Mouse (Mus musculus) limb, embryonic 11.5 days (tissue): ENCODE results near the gene Kdm7a. TPM values are rescaled to one million over a fixed set of nuclear protein-coding genes. Genes with fewer than 3 reads are reported as not detected.

Experiments used
- ATAC-seq: fragments of 200-750 bp; cut with Nextera tagmentation; 2 replicates; pipeline ENCODE4 v1.8.0; 2017; ENCODE audit warnings: low read depth; ENCODE audit not compliant: insufficient number of reproducible peaks, low FRiP score, low TSS enrichment
- DNase-seq: peaks from one replicate; pipeline ENCODE4 v3.0.0-alpha.2; 2015; ENCODE audit warnings: low spot score
- H3K27ac ChIP-seq: fragments of 300-500 bp; sonication (generic); replicated peaks from 2 replicates; pipeline ENCODE4 v1.5.1; 2014; ENCODE audit warnings: low read depth, mild to moderate bottlenecking, low read length
- H3K27me3 ChIP-seq: fragments of 300-500 bp; sonication (generic); 2 replicates; pipeline ENCODE4 v1.6.1; 2014; ENCODE audit warnings: mild to moderate bottlenecking, low read length, mixed read lengths; ENCODE audit not compliant: control insufficient read depth, insufficient read depth
- H3K36me3 ChIP-seq: fragments of 300-500 bp; sonication (generic); 2 replicates; pipeline ENCODE4 v1.6.1; 2014; ENCODE audit warnings: mild to moderate bottlenecking, low read length, moderate library complexity, mixed read lengths; ENCODE audit not compliant: control insufficient read depth, insufficient read depth
- H3K4me1 ChIP-seq: fragments of 300-500 bp; sonication (generic); 2 replicates; pipeline ENCODE4 v1.6.1; 2014; ENCODE audit warnings: low read length, mixed read lengths; ENCODE audit not compliant: control insufficient read depth, insufficient read depth
- H3K4me2 ChIP-seq: fragments of 300-500 bp; sonication (generic); 2 replicates; pipeline ENCODE4 v1.6.1; 2014; ENCODE audit warnings: low read depth, mild to moderate bottlenecking, moderate library complexity; ENCODE audit not compliant: severe bottlenecking
- H3K4me3 ChIP-seq: fragments of 300-500 bp; sonication (generic); 2 replicates; pipeline ENCODE4 v1.5.1; 2014; ENCODE audit warnings: low read depth, low read length
- H3K9ac ChIP-seq: fragments of 300-500 bp; sonication (generic); 2 replicates; pipeline ENCODE4 v1.6.1; 2014; ENCODE audit warnings: mild to moderate bottlenecking, low read length
- H3K9me3 ChIP-seq: fragments of 300-500 bp; sonication (generic); 2 replicates; pipeline ENCODE4 v1.6.1; 2016; ENCODE audit warnings: low read length; ENCODE audit not compliant: control insufficient read depth
- WGBS: fragments of 180-500 bp; shearing (Covaris S2); extraction: QIAGEN DNeasy Blood & Tissue Kit; methylation state at CpG from one replicate; pipeline ENCODE4 v1.1.7; 2014; 5-methylcytosine and 5-hydroxymethylcytosine counted together
- polyA plus RNA-seq: library from polyadenylated mRNA; unstranded; fragments of >200 nt; fragmentation: Nextera tagmentation; extraction: Ambion mirVana; gene quantifications from 2 replicates; pipeline ENCODE4 v1.2.1, GENCODE M21; 2014

Gene Kdm7a
- polyA plus RNA-seq, 1 experiment from 2014 or later, result 10.7 TPM

DNA sequence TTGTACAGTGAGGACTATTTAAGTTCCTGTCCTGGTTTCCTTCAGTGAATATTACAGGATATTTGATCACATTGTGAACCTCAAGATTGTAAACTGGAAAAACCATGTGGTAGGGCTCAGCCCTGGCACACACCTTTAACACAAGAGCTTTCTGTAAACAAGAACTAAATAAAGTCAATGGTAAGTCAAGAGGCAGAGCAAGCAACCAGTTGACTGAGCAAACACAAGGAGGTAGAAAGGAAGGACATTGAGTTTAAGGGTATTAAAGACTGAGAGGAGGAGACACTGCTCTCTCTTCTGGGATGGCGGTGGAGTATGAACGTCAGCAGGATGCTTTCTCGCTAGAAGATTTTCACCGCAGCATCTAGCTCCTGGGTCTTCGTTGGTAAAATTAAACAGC, 13.6 kb downstream of the Kdm7a start:
- Histone ChIP-seq H3K4me2 (no peak overlapping the region), H3K27ac (no peak overlapping the region), H3K4me3 (no peak overlapping the region), H3K4me1 (no peaks in the 10 kb centered on the region), H3K36me3 (no peaks in the 10 kb centered on the region), H3K9me3 (no peaks in the 10 kb centered on the region), H3K9ac (no peak overlapping the region), H3K27me3 (no peaks in the 10 kb centered on the region)
- ATAC-seq, result no peak
- 92% methylated on average over 5 of the region's 5 CpGs for WGBS
- DNase-seq, result no peak

GRCm38 (mm10) chr6:39191518-39191917, 15.1 kb downstream of the Kdm7a start:
- Histone ChIP-seq H3K9me3 (no peaks in the 10 kb centered on the region), H3K4me1 (no peaks in the 10 kb centered on the region), H3K4me2 (no peak overlapping the region), H3K27me3 (no peaks in the 10 kb centered on the region), H3K27ac (no peak overlapping the region), H3K9ac (no peak overlapping the region), H3K36me3 (no peaks in the 10 kb centered on the region), H3K4me3 (no peak overlapping the region)
- DNase-seq (no peak), ATAC-seq (no peak)
- WGBS, result 89% methylated on average over 2 of the region's 2 CpGs

DNA sequence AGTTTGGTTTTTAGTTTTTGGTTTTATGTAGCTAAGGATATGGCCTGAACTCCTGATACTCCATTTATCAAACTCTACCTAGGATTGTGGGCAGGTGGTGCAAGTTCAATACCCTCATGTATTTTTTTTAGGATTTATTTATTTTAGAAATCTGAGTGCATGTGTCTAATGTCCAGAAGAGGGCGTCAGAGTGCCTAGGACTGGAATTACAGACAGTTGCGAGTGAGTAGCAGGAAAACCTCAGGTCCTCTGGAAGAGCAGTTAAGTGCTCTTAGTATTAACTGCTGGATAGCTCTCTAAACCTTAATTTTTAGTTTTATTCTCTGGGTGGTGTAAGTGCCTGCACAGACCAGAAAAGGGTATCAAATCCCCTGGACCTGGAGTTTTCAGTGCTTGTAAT, 19.4 kb downstream of the Kdm7a start:
- WGBS, result 38% methylated on average over 2 of the region's 2 CpGs

GRCm38 (mm10) chr6:39169089-39169488, 37.5 kb downstream of the Kdm7a start:
- no peak overlapping the region for H3K27ac ChIP-seq
- no peaks in the 10 kb centered on the region for H3K9me3 ChIP-seq
- WGBS, result 92% methylated on average over 1 of the region's 1 CpGs
- no peak overlapping the region for H3K4me3 ChIP-seq
- no peak for DNase-seq
- H3K27me3 ChIP-seq, result no peaks in the 10 kb centered on the region
- H3K4me1 ChIP-seq, result no peaks in the 10 kb centered on the region
- no peak for ATAC-seq
- 0 out of 2 replicates have a peak, but pooled peaks cover 2% of the 10 kb centered on the region for H3K36me3 ChIP-seq
- H3K9ac ChIP-seq, result no peak overlapping the region
- no peak overlapping the region for H3K4me2 ChIP-seq

More for the DNA sequence above, 19.4 kb downstream of the Kdm7a start:
- no peak overlapping the region for H3K9ac ChIP-seq
- H3K4me2 ChIP-seq, result no peak overlapping the region
- DNase-seq, result no peak
- H3K4me3 ChIP-seq, result no peak overlapping the region
- no peaks in the 10 kb centered on the region for H3K36me3 ChIP-seq
- H3K27me3 ChIP-seq, result no peaks in the 10 kb centered on the region
- no peaks in the 10 kb centered on the region; the same call in 1 of the 2 replicates for H3K9me3 ChIP-seq
- no peaks in the 10 kb centered on the region for H3K4me1 ChIP-seq
- no peak for ATAC-seq
- no peak overlapping the region for H3K27ac ChIP-seq

DNA sequence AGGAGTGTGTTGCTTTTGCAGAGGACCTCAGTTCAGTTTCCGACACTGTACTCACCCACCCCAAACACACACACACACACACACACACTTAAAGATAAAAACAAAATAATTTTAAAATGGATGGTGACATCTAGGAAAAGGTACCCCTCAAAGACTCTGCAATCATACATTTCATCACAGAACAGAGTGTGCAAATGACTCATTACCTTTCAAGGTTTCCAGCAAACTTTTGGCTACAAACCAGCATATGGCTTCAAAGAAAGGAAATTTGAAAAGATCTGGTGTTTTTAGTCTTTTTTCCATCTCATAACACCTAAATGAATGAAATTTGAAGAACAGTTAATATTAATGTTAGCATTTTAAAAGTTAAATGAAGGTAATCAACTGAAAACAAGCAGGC, 41.7 kb downstream of the Kdm7a start:
- Histone ChIP-seq H3K9me3 (no peaks in the 10 kb centered on the region), H3K36me3 (0 out of 2 replicates have a peak, but pooled peaks cover 2% of the 10 kb centered on the region)

GRCm38 (mm10) chr6:39161975-39162374, 44.6 kb downstream of the Kdm7a start:
- H3K27me3 ChIP-seq, result no peaks in the 10 kb centered on the region
- ATAC-seq, result no peak
- H3K4me1 ChIP-seq, result no peaks in the 10 kb centered on the region
- no peaks in the 10 kb centered on the region for H3K9me3 ChIP-seq
- H3K36me3 ChIP-seq, result no peaks in the 10 kb centered on the region
- DNase-seq, result no peak
- H3K27ac ChIP-seq, result no peak overlapping the region
- H3K4me2 ChIP-seq, result no peak overlapping the region
- no peak overlapping the region for H3K9ac ChIP-seq
- H3K4me3 ChIP-seq, result no peak overlapping the region
- WGBS, result 94% methylated on average over 6 of the region's 6 CpGs

More for the DNA sequence above, 41.7 kb downstream of the Kdm7a start:
- Histone ChIP-seq H3K4me3 (no peak overlapping the region), H3K4me1 (no peaks in the 10 kb centered on the region), H3K27ac (no peak overlapping the region), H3K9ac (no peak overlapping the region), H3K4me2 (no peak overlapping the region), H3K27me3 (no peaks in the 10 kb centered on the region)
- 100% methylated on average over 1 of the region's 1 CpGs for WGBS
- no peak for DNase-seq
- ATAC-seq, result no peak

- H3K27ac ChIP-seq, result no peak overlapping the region
- no peaks in the 10 kb centered on the region for H3K27me3 ChIP-seq
- ATAC-seq (no peak), DNase-seq (no peak)
- no peak overlapping the region for H3K9ac ChIP-seq
- H3K4me3 ChIP-seq, result no peak overlapping the region
- no peak overlapping the region for H3K4me2 ChIP-seq
- 61% methylated on average over 6 of the region's 6 CpGs for WGBS
- no peaks in the 10 kb centered on the region for H3K9me3 ChIP-seq
- H3K36me3 ChIP-seq, result peaks cover 17% of the 10 kb centered on the region; the same call in 1 of the 2 replicates
- H3K4me1 ChIP-seq, result no peaks in the 10 kb centered on the region
Measured at GRCm38 (mm10) chr6:39146041-39146440, 60.5 kb downstream of the Kdm7a start.

- peaks cover 2% of the 10 kb centered on the region; the same call in 1 of the 2 replicates for H3K36me3 ChIP-seq
- ATAC-seq (no peak), DNase-seq (no peak)
- no peak overlapping the region for H3K4me3 ChIP-seq
- WGBS, result 73% methylated on average over 5 of the region's 5 CpGs
- no peak overlapping the region for H3K4me2 ChIP-seq
- H3K9me3 ChIP-seq, result no peaks in the 10 kb centered on the region
- no peak overlapping the region for H3K27ac ChIP-seq
- no peak overlapping the region for H3K9ac ChIP-seq
- no peaks in the 10 kb centered on the region for H3K27me3 ChIP-seq
- no peaks in the 10 kb centered on the region for H3K4me1 ChIP-seq
Measured at GRCm38 (mm10) chr6:39132556-39132955, 74.0 kb downstream of the Kdm7a start.

DNA sequence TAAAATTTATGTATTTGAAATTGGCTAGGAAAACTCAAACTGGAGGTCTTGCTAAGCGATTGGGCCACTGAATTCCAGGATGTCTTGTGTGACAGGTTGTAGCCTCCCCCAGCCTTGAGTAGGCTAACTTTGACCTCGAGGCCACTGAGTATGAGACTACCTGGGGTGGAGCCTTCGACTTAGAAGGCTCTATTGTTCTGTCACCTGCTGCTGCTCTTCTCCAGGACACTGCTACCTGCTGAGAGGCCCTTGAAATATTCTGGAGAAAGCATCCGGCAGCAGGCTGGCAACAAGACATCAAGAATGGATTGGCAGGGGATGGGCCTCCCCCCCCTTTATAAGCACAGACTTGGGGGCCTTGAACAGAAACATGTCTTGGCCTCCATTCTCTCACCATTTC, 75.1 kb downstream of the Kdm7a start:
- 48% methylated on average over 4 of the region's 4 CpGs for WGBS
- H3K4me2 ChIP-seq, result no peak overlapping the region

More for the DNA sequence above, 75.1 kb downstream of the Kdm7a start:
- H3K9me3 ChIP-seq, result no peaks in the 10 kb centered on the region
- H3K36me3 ChIP-seq, result peaks cover 2% of the 10 kb centered on the region; the same call in 1 of the 2 replicates
- no peak overlapping the region for H3K4me3 ChIP-seq
- no peak for DNase-seq
- H3K4me1 ChIP-seq, result no peaks in the 10 kb centered on the region
- ATAC-seq, result no peak
- H3K27me3 ChIP-seq, result no peaks in the 10 kb centered on the region
- no peak overlapping the region for H3K9ac ChIP-seq
- H3K27ac ChIP-seq, result no peak overlapping the region
